Mouse (Mus musculus): Measurements from ENCODE around the gene Atxn1l. TPM values are rescaled to one million over a fixed set of nuclear protein-coding genes. Genes with fewer than 3 reads are reported as not detected.

Gene Atxn1l
- polyA plus RNA-seq, 1 experiment from 2014 or later = 6.0 TPM

DNA sequence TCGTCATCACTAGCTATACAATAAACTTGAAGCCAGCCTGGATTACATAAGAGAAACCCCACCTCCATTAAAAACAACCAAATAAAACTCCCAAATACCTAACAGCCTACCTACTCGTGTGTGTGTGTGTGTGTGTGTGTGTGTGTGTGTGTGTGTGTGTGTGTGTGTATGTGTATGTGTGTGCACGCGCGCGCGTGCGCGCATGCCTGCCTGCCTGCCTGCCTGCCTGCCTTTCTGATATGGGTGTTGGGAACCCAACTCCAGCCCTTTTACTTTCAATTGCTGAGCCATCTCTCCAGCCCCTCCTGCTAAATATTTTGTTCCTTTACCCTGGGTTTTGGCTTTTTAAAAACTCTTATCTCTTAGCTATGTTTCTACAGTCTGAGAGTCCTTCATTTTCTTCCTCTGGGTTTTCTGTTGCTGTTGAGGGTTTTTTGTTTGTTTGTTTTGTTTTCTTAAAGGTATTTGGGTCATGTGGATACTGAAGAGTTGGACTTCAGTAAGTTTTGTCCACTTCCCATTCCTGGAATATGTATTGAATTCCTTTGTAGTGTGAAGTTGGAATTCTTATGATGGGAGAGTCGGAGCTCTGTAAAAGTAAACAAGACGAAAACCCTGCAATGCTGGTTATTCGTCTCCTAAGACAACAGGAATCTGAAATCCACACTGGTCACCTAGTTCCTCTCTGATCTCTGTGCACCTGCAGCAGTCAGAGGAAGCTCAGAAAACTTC is 10.1 kb upstream of the Atxn1l start:
- H3K4me2 ChIP-seq (replicated peaks; ENCODE audit: low read depth, low read length) = no peak overlapping the region
- no peaks in the 10 kb centered on the region for H3K36me3 ChIP-seq (ENCODE audit: control insufficient read depth, insufficient read depth, low read length)
- H3K9me3 ChIP-seq (ENCODE audit: control insufficient read depth, low read depth, low read length) = no peaks in the 10 kb centered on the region
- 69% methylated on average over 12 of the region's 12 CpGs for WGBS
- H3K27ac ChIP-seq (ENCODE audit: low read length) = no peak overlapping the region
- ATAC-seq (ENCODE audit: insufficient number of reproducible peaks, insufficient read depth, low FRiP score, low read depth) = no peak
- H3K4me1 ChIP-seq (ENCODE audit: control insufficient read depth, insufficient read depth, low read length) = no peaks in the 10 kb centered on the region
- H3K27me3 ChIP-seq (ENCODE audit: control insufficient read depth, insufficient read depth, low read length) = no peaks in the 10 kb centered on the region
- H3K9ac ChIP-seq (replicated peaks; ENCODE audit: low read depth, low read length) = no peak overlapping the region
- no peak overlapping the region for H3K4me3 ChIP-seq (ENCODE audit: low read depth, low read length)

- Histone ChIP-seq H3K9ac (replicated peaks; ENCODE audit: low read depth, low read length) (no peak overlapping the region), H3K9me3 (ENCODE audit: control insufficient read depth, low read depth, low read length) (no peaks in the 10 kb centered on the region), H3K4me2 (replicated peaks; ENCODE audit: low read depth, low read length) (peak overlapping the region; percentile 86; the same call in 1 of the 2 replicates), H3K27me3 (ENCODE audit: control insufficient read depth, insufficient read depth, low read length) (no peaks in the 10 kb centered on the region), H3K27ac (ENCODE audit: low read length) (no peak overlapping the region), H3K36me3 (ENCODE audit: control insufficient read depth, insufficient read depth, low read length) (peaks cover 15% of the 10 kb centered on the region), H3K4me3 (ENCODE audit: low read depth, low read length) (peak overlapping the region; percentile 97), H3K4me1 (ENCODE audit: control insufficient read depth, insufficient read depth, low read length) (peaks cover 10% of the 10 kb centered on the region; the same call in 1 of the 2 replicates)
- no peak for ATAC-seq (ENCODE audit: insufficient number of reproducible peaks, insufficient read depth, low FRiP score, low read depth)
- 82% methylated on average over 1 of the region's 1 CpGs for WGBS
Observed at GRCm38 (mm10) chr8:109738049-109738380, 476 bp upstream of the Atxn1l start.

- Histone ChIP-seq H3K9me3 (ENCODE audit: control insufficient read depth, low read depth, low read length) (no peaks in the 10 kb centered on the region), H3K27ac (ENCODE audit: low read length) (peak overlapping the region; percentile 63; the same call in 1 of the 2 replicates)
- no peak for ATAC-seq (ENCODE audit: insufficient number of reproducible peaks, insufficient read depth, low FRiP score, low read depth)
Observed at GRCm38 (mm10) chr8:109736819-109737218, 720 bp downstream of the Atxn1l start.

GRCm38 (mm10) chr8:109734018-109734417 is 3.5 kb downstream of the Atxn1l start:
- Histone ChIP-seq H3K27me3 (ENCODE audit: control insufficient read depth, insufficient read depth, low read length) (no peaks in the 10 kb centered on the region), H3K4me2 (replicated peaks; ENCODE audit: low read depth, low read length) (no peak overlapping the region), H3K36me3 (ENCODE audit: control insufficient read depth, insufficient read depth, low read length) (peaks cover 33% of the 10 kb centered on the region), H3K27ac (ENCODE audit: low read length) (no peak overlapping the region), H3K4me3 (ENCODE audit: low read depth, low read length) (no peak overlapping the region), H3K9me3 (ENCODE audit: control insufficient read depth, low read depth, low read length) (no peaks in the 10 kb centered on the region), H3K9ac (replicated peaks; ENCODE audit: low read depth, low read length) (no peak overlapping the region), H3K4me1 (ENCODE audit: control insufficient read depth, insufficient read depth, low read length) (peaks cover 10% of the 10 kb centered on the region; the same call in 1 of the 2 replicates)
- ATAC-seq (ENCODE audit: insufficient number of reproducible peaks, insufficient read depth, low FRiP score, low read depth) = no peak
- 84% methylated on average over 3 of the region's 3 CpGs for WGBS

More at GRCm38 (mm10) chr8:109736819-109737218, 720 bp downstream of the Atxn1l start:
- Histone ChIP-seq H3K4me1 (ENCODE audit: control insufficient read depth, insufficient read depth, low read length) (peaks cover 10% of the 10 kb centered on the region; the same call in 1 of the 2 replicates), H3K4me3 (ENCODE audit: low read depth, low read length) (peak overlapping the region; percentile 97), H3K9ac (replicated peaks; ENCODE audit: low read depth, low read length) (peak overlapping the region; percentile 97), H3K4me2 (replicated peaks; ENCODE audit: low read depth, low read length) (peak overlapping the region; percentile 86), H3K36me3 (ENCODE audit: control insufficient read depth, insufficient read depth, low read length) (peaks cover 24% of the 10 kb centered on the region), H3K27me3 (ENCODE audit: control insufficient read depth, insufficient read depth, low read length) (no peaks in the 10 kb centered on the region)
- WGBS = 5% methylated on average over 8 of the region's 8 CpGs

- no peak for ATAC-seq (ENCODE audit: insufficient number of reproducible peaks, insufficient read depth, low FRiP score, low read depth)
- H3K36me3 ChIP-seq (ENCODE audit: control insufficient read depth, insufficient read depth, low read length) = peaks cover 36% of the 10 kb centered on the region
- WGBS = 78% methylated on average over 3 of the region's 3 CpGs
Observed at GRCm38 (mm10) chr8:109731012-109731411, 6.5 kb downstream of the Atxn1l start.

DNA sequence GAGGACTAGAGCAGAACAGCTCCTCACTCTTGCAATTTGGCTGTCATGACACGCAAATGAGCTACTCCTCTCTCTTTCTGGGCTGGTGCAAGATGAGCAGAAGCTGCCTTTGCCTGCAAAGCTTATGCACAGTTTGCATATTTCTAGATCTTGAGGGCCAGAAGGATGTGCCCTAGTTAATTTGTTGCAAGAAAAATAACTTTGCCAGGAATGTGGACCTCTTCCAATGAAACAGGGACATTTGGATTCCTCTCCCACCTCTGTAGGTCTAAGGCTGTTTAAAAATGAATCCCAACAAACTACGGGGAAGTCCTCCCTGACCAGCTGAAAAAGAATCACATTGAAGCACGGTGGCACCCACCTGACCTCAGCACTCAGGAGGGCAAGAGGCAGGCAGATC is 12.4 kb downstream of the Atxn1l start:
- H3K9ac ChIP-seq (replicated peaks; ENCODE audit: low read depth, low read length) = no peak overlapping the region
- 85% methylated on average over 3 of the region's 3 CpGs for WGBS

More at GRCm38 (mm10) chr8:109731012-109731411, 6.5 kb downstream of the Atxn1l start:
- H3K4me3 ChIP-seq (ENCODE audit: low read depth, low read length) = no peak overlapping the region
- no peaks in the 10 kb centered on the region for H3K9me3 ChIP-seq (ENCODE audit: control insufficient read depth, low read depth, low read length)
- no peak overlapping the region for H3K4me2 ChIP-seq (replicated peaks; ENCODE audit: low read depth, low read length)
- no peaks in the 10 kb centered on the region for H3K27me3 ChIP-seq (ENCODE audit: control insufficient read depth, insufficient read depth, low read length)
- no peak overlapping the region for H3K9ac ChIP-seq (replicated peaks; ENCODE audit: low read depth, low read length)
- H3K27ac ChIP-seq (ENCODE audit: low read length) = no peak overlapping the region
- H3K4me1 ChIP-seq (ENCODE audit: control insufficient read depth, insufficient read depth, low read length) = peaks cover 6% of the 10 kb centered on the region; the same call in 1 of the 2 replicates

GRCm38 (mm10) chr8:109714961-109715360 is 22.6 kb downstream of the Atxn1l start:
- Histone ChIP-seq H3K4me2 (replicated peaks; ENCODE audit: low read depth, low read length) (no peak overlapping the region), H3K4me1 (ENCODE audit: control insufficient read depth, insufficient read depth, low read length) (no peaks in the 10 kb centered on the region), H3K27ac (ENCODE audit: low read length) (no peak overlapping the region), H3K36me3 (ENCODE audit: control insufficient read depth, insufficient read depth, low read length) (peaks cover 72% of the 10 kb centered on the region), H3K4me3 (ENCODE audit: low read depth, low read length) (no peak overlapping the region), H3K9me3 (ENCODE audit: control insufficient read depth, low read depth, low read length) (no peaks in the 10 kb centered on the region), H3K27me3 (ENCODE audit: control insufficient read depth, insufficient read depth, low read length) (no peaks in the 10 kb centered on the region), H3K9ac (replicated peaks; ENCODE audit: low read depth, low read length) (no peak overlapping the region)
- 90% methylated on average over 5 of the region's 5 CpGs for WGBS
- no peak for ATAC-seq (ENCODE audit: insufficient number of reproducible peaks, insufficient read depth, low FRiP score, low read depth)

More for the DNA sequence above, 12.4 kb downstream of the Atxn1l start:
- no peaks in the 10 kb centered on the region for H3K9me3 ChIP-seq (ENCODE audit: control insufficient read depth, low read depth, low read length)
- H3K27ac ChIP-seq (ENCODE audit: low read length) = no peak overlapping the region
- no peak overlapping the region for H3K4me3 ChIP-seq (ENCODE audit: low read depth, low read length)
- no peak for ATAC-seq (ENCODE audit: insufficient number of reproducible peaks, insufficient read depth, low FRiP score, low read depth)
- H3K36me3 ChIP-seq (ENCODE audit: control insufficient read depth, insufficient read depth, low read length) = peaks cover 62% of the 10 kb centered on the region
- no peaks in the 10 kb centered on the region for H3K4me1 ChIP-seq (ENCODE audit: control insufficient read depth, insufficient read depth, low read length)
- H3K4me2 ChIP-seq (replicated peaks; ENCODE audit: low read depth, low read length) = no peak overlapping the region
- H3K27me3 ChIP-seq (ENCODE audit: control insufficient read depth, insufficient read depth, low read length) = no peaks in the 10 kb centered on the region

GRCm38 (mm10) chr8:109712521-109712920 is 25.0 kb downstream of the Atxn1l start:
- H3K9me3 ChIP-seq (ENCODE audit: control insufficient read depth, low read depth, low read length) = no peaks in the 10 kb centered on the region
- H3K9ac ChIP-seq (replicated peaks; ENCODE audit: low read depth, low read length) = no peak overlapping the region
- H3K4me2 ChIP-seq (replicated peaks; ENCODE audit: low read depth, low read length) = no peak overlapping the region
- no peak overlapping the region for H3K27ac ChIP-seq (ENCODE audit: low read length)
- no peak for ATAC-seq (ENCODE audit: insufficient number of reproducible peaks, insufficient read depth, low FRiP score, low read depth)
- no peak overlapping the region for H3K4me3 ChIP-seq (ENCODE audit: low read depth, low read length)
- H3K27me3 ChIP-seq (ENCODE audit: control insufficient read depth, insufficient read depth, low read length) = no peaks in the 10 kb centered on the region
- peaks cover 70% of the 10 kb centered on the region for H3K36me3 ChIP-seq (ENCODE audit: control insufficient read depth, insufficient read depth, low read length)
- H3K4me1 ChIP-seq (ENCODE audit: control insufficient read depth, insufficient read depth, low read length) = no peaks in the 10 kb centered on the region; the same call in 1 of the 2 replicates
- WGBS = 100% methylated on average over 1 of the region's 1 CpGs
